Mouse (Mus musculus) gastrocnemius, postnatal 14 days (tissue): ENCODE data around the gene Gm12886. TPM values are rescaled to one million over a fixed set of nuclear protein-coding genes. Genes with fewer than 3 reads are reported as not detected.

Experiments
- DNase-seq: peaks from one replicate; pipeline ENCODE4 v3.0.0; 2021; ENCODE audit warnings: mixed read lengths
- intact Hi-C: fragments of 180-260 bp; cut with DNase I; formaldehyde crosslinking; loops from one replicate; pipeline ENCODE4 v1.15.1; 2025; ENCODE audit warnings: low total_unique reads
- long read RNA-seq, 2 experiments: library from polyadenylated mRNA; stranded (forward); transcript quantifications; one replicate each; pipeline ENCODE4 v2.0.0; 2021
- total RNA-seq, 2 experiments: library from RNA; stranded (reverse); gene quantifications; 2 replicates each; pipeline ENCODE4 v1.2.3; 2021

The Gm12886 gene
- not detected for total RNA-seq
- long read RNA-seq, experiment 1 = 0 reads
- long read RNA-seq, experiment 2 = 0 reads

DNA sequence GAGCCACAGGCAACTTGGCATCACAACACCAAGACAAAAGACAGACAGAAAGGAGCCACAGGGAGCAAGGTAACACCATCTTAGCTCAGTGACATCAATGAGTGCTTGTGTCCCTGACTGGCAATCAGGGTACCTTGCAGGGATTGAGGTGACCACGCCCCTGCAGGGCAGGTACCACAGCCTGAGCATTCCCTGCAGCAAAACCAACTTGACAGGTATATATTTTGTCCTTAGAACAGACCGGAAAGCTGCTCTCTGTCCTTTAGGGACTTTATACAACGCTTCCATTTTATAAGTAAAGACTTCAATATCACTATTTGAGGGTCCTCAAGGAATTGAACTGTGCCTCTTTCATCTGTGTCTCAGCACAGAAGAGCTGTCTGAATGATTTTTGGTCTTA, at the start of gene Gm12886:
Gm12886 (minus strand) TSS at position 101 of the 400 bp plus-strand sequence.
- DNase-seq = no peak
- intact Hi-C loops = no loop called here

Other genes starting within 250 kb of the Gm12886 start
- gene Rlf, start 208.0 kb downstream of the Gm12886 start, total RNA-seq = 10 to 100 TPM; 10.4 TPM
- not detected for gene Gm12888, start 98.2 kb downstream of the Gm12886 start, total RNA-seq
- gene Gm12887, start 199.0 kb upstream of the Gm12886 start, total RNA-seq = not detected